Mouse (Mus musculus) kidney, adult 2 months (tissue): Measurements from ENCODE around the gene Prr36.

Source experiments
- CTCF ChIP-seq: fragments of 200-500 bp; conservative IDR thresholded peaks from 2 replicates; pipeline ENCODE4 v1.5.1; 2011; ENCODE audit warnings: low read depth, mild to moderate bottlenecking, control low read depth, low read length, moderate library complexity, mixed read lengths; ENCODE audit not compliant: insufficient read depth, insufficient read length
- POLR2A ChIP-seq: fragments of 200-500 bp; IDR thresholded peaks from one replicate; pipeline ENCODE4 v1.6.1; 2011; ENCODE audit warnings: low read depth, low read length, control low read depth

- TF ChIP-seq CTCF (no peak), POLR2A (no peak)
Measured at GRCm38 (mm10) chr8:4259125-4259804, 42.0 kb upstream of the Prr36 start, which contains the start of gene Ctxn1.
